Mouse (Mus musculus) spleen, postnatal 14 days (tissue): ENCODE measurements around the gene Timm23.
"Not testable (repeated sequence)": the region's sequence is repeated elsewhere in the genome, so short reads cannot be mapped to it uniquely, and the experiment has no call there.

Experiments used
- DNase-seq, 2 experiments: peaks; one replicate each; pipeline ENCODE4 v3.0.0; 2021 to 2022; ENCODE audit warnings: low spot score in 2 of 2

Gene Timm23

DNA sequence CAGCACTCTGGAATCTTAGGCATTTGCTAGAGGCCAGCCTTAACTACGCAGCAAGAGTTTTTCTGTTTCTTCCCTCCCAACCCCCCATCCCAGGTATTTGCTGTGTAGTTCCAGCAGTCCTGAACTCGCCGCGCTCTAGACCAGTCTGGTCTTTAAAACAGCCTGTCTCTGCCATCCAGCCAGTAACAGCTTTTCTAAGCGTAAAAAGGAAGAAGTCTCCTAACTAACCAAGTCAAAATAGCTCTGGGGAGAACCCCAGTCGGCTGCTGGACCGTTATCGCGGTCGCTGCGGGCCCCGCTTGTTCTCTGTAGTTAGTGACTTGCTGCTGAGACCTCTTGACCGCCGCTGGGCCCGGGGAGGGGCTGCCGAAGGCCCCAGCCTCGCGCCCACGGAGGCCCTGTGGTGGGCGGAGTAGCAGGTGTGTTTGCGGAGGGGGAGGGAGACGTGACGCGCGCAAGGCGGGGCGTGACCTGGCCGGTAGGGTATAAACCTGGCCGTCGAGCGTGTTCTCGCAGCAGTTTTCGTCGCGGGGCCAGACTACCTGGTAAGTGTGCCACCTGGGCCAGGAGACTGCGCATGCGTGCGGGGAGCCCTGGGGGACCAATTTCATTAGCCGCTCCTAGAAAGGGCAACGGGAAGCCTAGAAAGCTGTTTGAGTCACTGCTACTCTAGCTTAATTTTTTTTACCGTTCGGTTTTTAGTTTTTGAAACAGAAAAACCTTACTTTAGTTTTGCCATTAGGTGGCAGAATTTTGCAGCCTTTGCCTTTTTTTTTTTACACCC, 36.2 kb downstream of the Timm23 start:
- DNase-seq, result peak; percentile 82 to 85

DNA sequence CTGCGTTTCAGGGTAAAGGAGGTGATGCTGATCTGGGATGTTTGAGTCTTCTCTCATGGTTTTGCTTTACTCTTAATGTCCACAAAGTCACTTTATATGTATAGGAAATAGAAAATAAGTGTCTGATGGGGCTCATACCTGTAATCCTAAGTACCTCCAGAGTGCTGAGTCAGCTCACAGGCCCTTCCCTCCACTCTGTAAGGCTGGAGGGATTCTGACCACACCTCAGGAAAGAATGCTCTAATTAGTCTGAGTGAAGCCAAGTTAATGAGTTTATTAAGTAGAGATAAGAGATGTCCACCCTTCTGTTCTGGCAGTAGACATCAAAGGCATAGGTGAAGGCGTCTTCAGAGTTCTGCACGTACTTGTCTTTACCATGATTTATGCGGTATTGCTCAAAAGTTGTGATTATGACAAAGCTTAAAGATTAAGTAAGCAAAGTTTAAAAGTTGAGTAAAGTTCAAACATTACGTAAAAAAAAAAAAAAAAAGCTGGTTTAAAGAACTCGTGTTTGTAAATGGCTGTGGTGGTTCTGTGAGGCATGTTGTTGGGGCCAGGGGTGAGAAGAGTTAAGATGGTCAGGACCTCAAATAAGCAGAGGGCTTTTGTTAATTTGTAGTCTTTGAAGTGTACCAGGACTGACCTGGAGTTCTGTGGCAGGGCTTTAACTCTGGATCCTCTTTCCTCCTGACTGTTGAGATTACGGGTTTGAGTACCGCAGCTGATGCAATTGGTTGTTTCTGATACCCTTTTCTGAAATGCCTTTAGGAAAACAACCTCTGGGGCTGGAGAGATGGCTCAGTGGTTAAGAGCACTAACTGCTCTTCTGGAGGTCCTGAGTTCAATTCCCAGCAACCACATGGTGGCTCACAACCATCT, 37.3 kb downstream of the Timm23 start:
- no peak for DNase-seq

GRCm38 (mm10) chr14:32163203-32163888, 38.4 kb downstream of the Timm23 start:
- DNase-seq, result no peak

- DNase-seq, result no peak
Observed at GRCm38 (mm10) chr14:32162231-32162630, 39.5 kb downstream of the Timm23 start.

DNA sequence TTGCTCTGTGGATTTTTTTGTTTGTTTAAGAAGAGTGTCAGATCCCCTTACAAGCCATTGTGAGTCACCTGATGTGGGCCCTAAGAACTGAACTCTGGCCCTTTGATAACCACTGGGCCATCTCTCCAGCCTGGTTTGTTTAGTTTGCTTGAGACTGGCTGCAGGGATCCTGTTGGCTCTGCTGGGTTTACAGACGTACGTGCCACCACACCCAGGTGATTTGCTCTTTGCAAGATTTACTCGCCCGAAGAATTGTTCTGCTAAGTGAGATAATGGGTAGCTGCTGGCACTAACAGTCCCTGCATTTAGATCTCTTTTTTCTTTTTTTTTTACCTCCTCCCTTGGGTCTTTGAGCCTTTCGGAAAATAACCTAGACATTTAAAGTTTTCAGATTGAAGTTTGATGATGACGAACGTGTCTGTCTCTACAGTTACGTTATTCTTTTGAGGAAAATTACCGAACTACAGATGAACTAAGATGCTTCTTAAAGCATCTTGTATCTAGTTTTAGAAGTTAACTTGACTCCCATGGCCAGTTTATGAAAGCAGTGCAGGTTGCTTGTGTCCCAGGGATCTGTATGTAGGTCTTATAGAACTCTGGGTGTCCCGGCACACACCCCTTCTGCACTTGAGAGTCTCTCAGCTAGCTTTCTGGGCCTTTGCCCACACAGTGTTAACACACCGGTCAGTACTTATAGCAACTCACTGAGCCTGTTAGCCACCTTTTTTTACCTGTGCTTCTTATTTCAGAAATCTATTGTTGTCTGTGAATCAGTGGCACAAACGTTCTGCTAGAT, 40.4 kb downstream of the Timm23 start:
- no peak for DNase-seq

DNA sequence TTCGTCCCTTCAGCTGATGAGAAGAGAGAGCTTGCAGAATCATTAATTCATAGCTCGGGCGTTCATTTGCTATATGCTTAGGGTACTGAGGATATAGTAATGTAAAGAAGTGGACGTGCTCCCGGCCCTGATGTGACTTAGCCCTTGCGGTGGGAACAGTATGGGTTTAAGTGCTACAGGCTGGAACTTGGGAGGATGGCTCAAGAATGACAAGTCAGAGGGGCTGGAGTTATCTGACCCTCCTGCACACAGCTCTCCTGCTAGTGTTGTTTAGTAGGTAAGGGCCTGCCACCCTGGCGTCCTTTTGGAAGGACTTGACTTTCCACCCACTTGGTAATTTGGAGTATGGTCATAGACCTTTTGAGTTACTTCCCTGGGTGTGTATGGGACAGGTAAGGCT, 41.1 kb downstream of the Timm23 start:
- DNase-seq, result no peak

GRCm38 (mm10) chr14:32159690-32160246, 41.9 kb downstream of the Timm23 start, which contains the start of gene Ncoa4:
Ncoa4 (plus strand) TSS chr14:32159865.
- DNase-seq, result peak; percentile 98

DNA sequence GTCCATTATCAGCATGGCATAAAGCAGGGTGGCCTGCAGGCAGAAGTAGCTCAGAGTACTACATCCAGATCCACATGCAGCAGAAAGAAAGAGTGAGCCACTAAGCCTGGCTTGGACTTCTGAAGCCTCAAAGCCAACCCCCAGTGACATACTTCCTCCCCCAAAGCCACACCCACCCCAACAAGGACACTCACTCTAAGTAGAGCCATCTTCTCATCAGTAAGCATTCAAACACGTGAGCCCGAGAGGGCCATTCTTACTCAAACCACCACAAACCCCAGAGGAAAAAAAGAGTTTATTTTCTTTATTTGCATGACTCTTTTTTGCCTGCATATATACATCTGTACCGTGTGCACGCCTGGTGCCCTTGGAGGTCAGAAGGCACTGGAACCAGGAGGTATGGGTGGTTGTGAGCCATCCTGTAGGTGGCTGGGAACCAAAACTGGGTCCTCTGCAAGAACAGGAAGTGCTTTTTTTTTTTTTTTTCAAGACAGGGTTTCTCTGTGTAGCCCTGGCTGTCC, 42.5 kb downstream of the Timm23 start:
- DNase-seq, result no peak

- DNase-seq, result no peak
Observed at GRCm38 (mm10) chr14:32154758-32155157, 46.9 kb downstream of the Timm23 start.

DNA sequence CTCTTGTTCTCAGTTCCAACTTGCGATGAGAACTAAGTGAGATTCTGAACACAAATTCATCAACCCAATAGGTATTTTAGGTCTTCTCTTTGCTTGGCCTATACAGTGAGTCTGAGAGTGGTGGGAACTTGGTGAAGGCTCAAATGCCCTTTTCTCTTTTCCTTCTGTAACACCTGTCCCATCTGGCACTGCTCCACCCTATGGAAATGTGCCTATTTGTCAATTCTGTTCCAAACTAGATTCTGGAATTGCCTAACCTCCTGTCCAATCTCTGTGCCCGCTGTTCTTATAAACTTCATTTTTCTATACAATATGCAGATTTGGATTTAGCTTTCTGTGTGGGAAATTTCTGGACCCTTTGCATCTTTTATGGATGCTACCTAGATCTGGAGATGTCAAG, 48.5 kb downstream of the Timm23 start:
- DNase-seq, result no peak

DNA sequence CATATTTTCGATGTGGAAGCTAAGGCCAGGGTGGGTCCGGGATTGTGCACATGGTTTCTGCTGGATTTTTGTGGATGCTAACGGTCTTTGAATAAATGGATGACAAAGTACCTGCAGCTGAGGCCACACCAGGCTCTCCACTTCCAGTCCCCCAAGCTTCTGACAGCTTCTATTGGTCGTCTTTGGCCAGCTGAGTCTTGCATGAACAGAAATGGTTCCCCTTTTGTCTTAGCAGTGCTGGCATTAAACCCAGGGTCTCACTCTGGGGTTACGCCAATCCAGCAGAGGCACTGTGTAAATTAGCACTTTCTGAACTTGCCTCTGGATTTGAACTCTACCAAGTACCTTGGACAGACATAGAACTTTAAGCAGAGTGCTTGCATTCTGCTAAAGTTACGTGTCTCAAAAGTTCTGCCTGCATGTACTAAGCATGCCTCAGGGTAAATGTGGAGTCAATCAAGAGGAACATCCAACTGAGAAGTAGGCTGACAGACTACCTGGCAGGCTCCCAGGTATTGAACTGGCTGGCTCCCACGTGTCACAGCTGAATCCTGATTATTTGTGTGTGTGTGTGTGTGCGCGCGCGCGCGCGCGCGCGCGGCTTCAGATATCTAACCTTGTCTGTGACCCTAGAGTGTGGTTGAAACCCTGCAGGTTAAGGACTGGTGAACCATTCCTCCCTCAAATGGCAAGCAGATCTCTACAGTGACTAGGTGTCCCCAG, 49.3 kb downstream of the Timm23 start:
- no peak for DNase-seq

DNA sequence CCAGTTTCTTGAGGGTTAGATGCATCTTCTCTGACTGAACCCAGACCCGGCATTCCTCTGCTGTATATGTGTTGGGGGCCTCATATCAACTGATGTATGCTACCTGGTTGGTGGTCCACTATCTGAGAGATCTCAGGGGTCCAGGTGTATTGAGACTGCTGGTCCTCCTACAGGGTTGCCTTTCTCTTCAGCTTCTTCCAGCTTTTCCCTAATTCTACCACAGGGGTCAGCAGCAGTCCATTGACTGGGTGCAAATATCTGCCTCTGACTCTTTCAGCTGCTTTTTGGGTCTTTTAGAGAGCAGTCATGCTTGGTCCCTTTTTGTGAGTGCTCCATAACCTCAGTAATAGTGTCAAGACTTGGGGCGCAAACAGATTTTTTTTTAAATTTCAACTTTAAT, 50.8 kb downstream of the Timm23 start:
- DNase-seq, result no peak

DNA sequence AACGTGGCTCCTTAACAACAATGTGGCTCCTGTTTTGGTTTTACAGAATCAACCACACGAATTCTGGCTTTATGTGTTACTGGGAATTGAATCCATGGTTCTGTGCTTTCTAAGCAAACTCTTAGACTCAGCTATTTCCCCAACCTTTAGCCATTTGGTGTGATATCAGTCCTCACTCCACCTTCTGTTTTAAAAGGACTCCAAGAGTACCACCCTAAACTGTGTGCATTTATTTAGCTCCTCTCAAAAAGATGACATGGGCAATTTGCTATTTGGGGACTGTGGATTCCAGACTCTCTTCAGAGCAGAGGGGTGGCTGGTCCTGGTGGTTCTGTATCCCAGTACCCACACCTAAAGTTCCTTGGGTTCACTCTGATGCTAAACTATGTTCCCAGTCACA, 55.1 kb downstream of the Timm23 start:
- no peak for DNase-seq

- peak; percentile 21 to 36 for DNase-seq
Observed at GRCm38 (mm10) chr14:32145809-32146511, 55.7 kb downstream of the Timm23 start.

GRCm38 (mm10) chr14:32145401-32145800, 56.3 kb downstream of the Timm23 start:
- DNase-seq, result no peak

GRCm38 (mm10) chr14:32144734-32145133, 57.0 kb downstream of the Timm23 start:
- DNase-seq, result no peak

DNA sequence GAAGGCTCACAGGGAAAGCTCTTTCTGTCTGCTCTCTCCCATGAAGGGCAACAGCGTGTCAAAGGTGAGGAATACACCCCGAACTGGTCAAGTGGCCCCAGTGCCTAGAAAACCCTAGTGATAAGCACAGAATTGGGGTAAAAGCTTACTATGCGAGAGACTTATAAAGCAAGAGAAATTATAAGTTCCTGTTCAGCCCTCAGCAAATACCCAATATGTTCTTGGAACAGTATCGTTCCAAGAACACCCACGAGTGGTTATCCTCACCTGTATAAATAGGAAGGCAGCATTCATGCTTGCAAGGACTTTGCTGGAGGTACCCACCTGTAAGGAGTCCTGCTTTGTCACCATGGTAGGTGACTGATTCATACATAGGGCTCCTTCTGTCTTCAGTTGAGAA, 60.0 kb downstream of the Timm23 start, which contains the start of gene Msmb:
Gene Msmb, plus strand, starts transcription at position 301 of the 400 bp plus-strand sequence.
- DNase-seq, result no peak

DNA sequence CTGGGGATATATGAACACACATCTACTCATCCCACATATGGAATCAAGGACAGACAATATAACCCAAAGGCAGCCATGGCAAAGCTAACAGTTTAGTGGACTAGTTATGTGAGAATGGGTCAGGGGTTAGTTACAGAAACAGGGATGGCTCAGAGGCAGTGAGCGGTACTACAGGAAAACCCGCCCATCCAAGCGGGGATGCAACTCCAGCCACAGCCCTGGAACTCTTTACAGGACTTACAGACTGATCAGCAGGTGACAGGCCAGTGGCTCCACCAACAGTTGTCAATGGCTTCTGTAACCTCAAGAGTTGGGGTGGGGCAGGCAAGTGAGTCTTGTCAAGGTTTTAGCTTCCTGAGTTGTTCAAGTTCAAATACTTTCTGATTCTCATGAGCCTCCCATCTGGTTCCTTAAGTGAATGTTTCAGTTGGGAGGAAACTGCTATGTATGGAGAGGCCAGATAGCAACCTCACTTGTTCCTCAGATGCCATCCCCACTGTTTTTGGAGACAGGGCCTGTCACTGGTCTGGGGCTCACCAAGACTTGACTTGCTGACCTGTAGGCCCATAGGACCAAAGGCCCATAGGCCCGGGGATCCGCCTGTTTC, 61.2 kb downstream of the Timm23 start:
- no peak for DNase-seq

- DNase-seq, result not testable (repeated sequence)
Observed at GRCm38 (mm10) chr14:32136467-32136866, 65.2 kb downstream of the Timm23 start.
